Mouse (Mus musculus) liver, adult 2 months (tissue): ENCODE data around the gene Nectin3.

Experiments used
- CTCF ChIP-seq: fragments of 200-500 bp; IDR thresholded peaks from 2 replicates; pipeline ENCODE4 v1.5.1; 2011; ENCODE audit warnings: low read depth, low read length, control low read depth
- POLR2A ChIP-seq: fragments of 200-500 bp; IDR thresholded peaks from 2 replicates; pipeline ENCODE4 v1.6.1; 2011; ENCODE audit warnings: low read length, control low read depth; ENCODE audit not compliant: insufficient read depth; ENCODE audit errors: extremely low read depth

GRCm38 (mm10) chr16:46389415-46390033 lies 108.8 kb downstream of the Nectin3 start:
- TF ChIP-seq CTCF, result no peak
- TF ChIP-seq POLR2A, result no peak
